Mouse (Mus musculus): ENCODE results near the gene Olfr718-ps1. TPM values are rescaled to one million over a fixed set of nuclear protein-coding genes. Genes with fewer than 3 reads are reported as not detected.
"Not testable (repeated sequence)": the region's sequence is repeated elsewhere in the genome, so short reads cannot be mapped to it uniquely, and the experiment has no call there.

Olfr718-ps1 gene
- polyA plus RNA-seq (2012; fragmentation: generic; extraction: Trizol) = not detected
- long read RNA-seq, experiment 1 = 0 reads
- long read RNA-seq, experiment 2 = 0 reads

DNA sequence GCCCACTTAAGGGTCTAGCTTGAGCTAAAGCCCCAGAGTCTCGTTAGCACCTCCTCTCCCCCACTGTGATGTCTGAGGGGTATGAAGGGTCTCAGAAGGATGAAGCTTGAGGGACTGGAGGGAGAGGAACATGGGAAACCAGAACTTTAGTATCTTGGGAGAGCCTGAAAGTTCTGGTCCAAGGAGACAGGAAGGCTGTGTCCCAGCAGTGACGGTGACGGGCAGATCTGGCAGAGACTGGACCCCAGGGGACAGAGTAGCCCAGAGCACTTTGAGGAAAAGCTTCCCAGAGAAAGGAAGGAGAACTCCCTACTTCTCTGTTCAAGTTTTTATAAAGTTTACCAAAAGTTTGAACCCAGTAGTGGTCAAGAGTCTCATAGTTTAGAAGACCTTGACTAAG is at the start of gene Olfr718-ps1:
Gene Olfr718-ps1, minus strand, starts transcription at position 101 of the 400 bp plus-strand sequence.
- Histone ChIP-seq H3K4me3 (ENCODE audit: insufficient read depth, poor library complexity, severe bottlenecking) (no peak within 1 kb of the TSS), H3K79me2 (ENCODE audit: control insufficient read depth, insufficient read depth) (no peaks in the 10 kb centered on the region), H3K36me3 (ENCODE audit: control insufficient read depth, insufficient read depth) (no peaks in the 10 kb centered on the region), H3K79me3 (ENCODE audit: low read depth) (no peaks in the 10 kb centered on the region), H3ac (ENCODE audit: control insufficient read depth, insufficient read length, low read depth) (no peak within 1 kb of the TSS), H3K27me3 (ENCODE audit: control insufficient read depth, insufficient read depth, insufficient read length) (no peaks in the 10 kb centered on the region)
- TF ChIP-seq CTCF (IDR thresholded peaks at IDR 0.05; ENCODE audit: control insufficient read depth, insufficient read depth, insufficient read length) (no peak), CEBPB (IDR thresholded peaks at IDR 0.05; ENCODE audit: low read depth) (no peak), MAX (IDR thresholded peaks at IDR 0.05) (no peak), MYOG (IDR thresholded peaks at IDR 0.05; ENCODE audit: control insufficient read depth, extremely low read depth, insufficient read length) (no peak), FOSL1 (IDR thresholded peaks at IDR 0.05; ENCODE audit: insufficient read depth, low read length, poor library complexity, severe bottlenecking) (no peak)

DNA sequence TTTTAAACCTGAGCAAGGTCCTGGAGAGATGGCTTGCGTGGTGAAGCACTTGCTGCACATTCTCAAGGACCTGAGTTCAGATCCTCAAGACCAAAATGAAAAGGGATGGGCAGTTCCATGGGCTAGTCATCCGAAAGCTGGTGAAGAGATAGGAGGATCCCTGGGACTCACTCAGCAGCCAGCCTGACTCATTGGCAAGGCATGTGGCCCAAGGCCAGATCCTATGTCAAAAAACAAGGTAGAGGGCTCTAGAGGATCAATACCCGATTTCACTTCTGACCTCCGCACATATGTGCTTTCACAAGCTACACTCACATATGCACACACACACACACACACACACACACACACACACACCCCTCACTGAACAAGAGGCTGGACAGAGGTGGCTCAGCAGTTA is 49.1 kb upstream of the Olfr718-ps1 start:
- TF ChIP-seq FOSL1 (IDR thresholded peaks at IDR 0.05; ENCODE audit: insufficient read depth, low read length, poor library complexity, severe bottlenecking) = no peak
- TF ChIP-seq CEBPB (IDR thresholded peaks at IDR 0.05; ENCODE audit: low read depth) = no peak
- TF ChIP-seq MYOD1 (IDR thresholded peaks at IDR 0.05; ENCODE audit: control insufficient read depth, insufficient read length, low read depth) = no peak
- TF ChIP-seq MYOG (IDR thresholded peaks at IDR 0.05; ENCODE audit: control insufficient read depth, extremely low read depth, insufficient read length) = no peak
- TF ChIP-seq USF1 (IDR thresholded peaks at IDR 0.05; ENCODE audit: low read depth) = no peak
- no peak for TF ChIP-seq CTCF (IDR thresholded peaks at IDR 0.05; ENCODE audit: control insufficient read depth, insufficient read depth, insufficient read length)
- TF ChIP-seq MAX (IDR thresholded peaks at IDR 0.05) = no peak

DNA sequence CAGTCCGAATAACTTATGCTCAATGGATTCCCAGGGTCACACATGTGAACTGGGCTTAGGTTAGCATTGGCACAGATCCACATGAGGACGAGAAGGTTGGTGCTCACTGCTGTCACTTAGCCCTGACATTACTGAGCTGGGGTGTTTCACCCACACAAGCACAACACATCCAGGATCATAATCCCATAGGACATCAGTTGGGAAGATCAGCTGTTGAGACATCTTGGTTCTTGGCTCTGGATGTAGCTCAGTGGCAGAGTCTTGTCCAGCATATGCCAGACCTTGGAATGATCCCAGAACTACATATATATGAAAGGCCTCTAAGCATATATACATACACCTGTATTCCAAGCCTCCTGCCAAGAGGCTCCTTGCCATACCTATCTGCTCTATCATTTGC is 47.8 kb upstream of the Olfr718-ps1 start:
- Histone ChIP-seq H3K4me3 (ENCODE audit: insufficient read depth, poor library complexity, severe bottlenecking) (no peak overlapping the region), H3K36me3 (ENCODE audit: control insufficient read depth, insufficient read depth) (no peaks in the 10 kb centered on the region), H3K79me3 (ENCODE audit: low read depth) (no peaks in the 10 kb centered on the region), H3K27me3 (ENCODE audit: control insufficient read depth, insufficient read depth, insufficient read length) (peaks cover 17% of the 10 kb centered on the region), H3ac (ENCODE audit: control insufficient read depth, insufficient read length, low read depth) (no peak overlapping the region), H3K79me2 (ENCODE audit: control insufficient read depth, insufficient read depth) (no peaks in the 10 kb centered on the region)
- no peak for TF ChIP-seq FOSL1 (IDR thresholded peaks at IDR 0.05; ENCODE audit: insufficient read depth, low read length, poor library complexity, severe bottlenecking)
- TF ChIP-seq USF1 (IDR thresholded peaks at IDR 0.05; ENCODE audit: low read depth) = no peak
- TF ChIP-seq MYOG (IDR thresholded peaks at IDR 0.05; ENCODE audit: control insufficient read depth, extremely low read depth, insufficient read length) = no peak
- TF ChIP-seq MAX (IDR thresholded peaks at IDR 0.05) = no peak
- no peak for TF ChIP-seq CTCF (IDR thresholded peaks at IDR 0.05; ENCODE audit: control insufficient read depth, insufficient read depth, insufficient read length)
- TF ChIP-seq MYOD1 (IDR thresholded peaks at IDR 0.05; ENCODE audit: control insufficient read depth, insufficient read length, low read depth) = no peak
- no peak for TF ChIP-seq CEBPB (IDR thresholded peaks at IDR 0.05; ENCODE audit: low read depth)

More for the DNA sequence above, 49.1 kb upstream of the Olfr718-ps1 start:
- no peaks in the 10 kb centered on the region for H3K79me2 ChIP-seq (ENCODE audit: control insufficient read depth, insufficient read depth)
- H3K27me3 ChIP-seq (ENCODE audit: control insufficient read depth, insufficient read depth, insufficient read length) = peaks cover 17% of the 10 kb centered on the region
- no peaks in the 10 kb centered on the region for H3K36me3 ChIP-seq (ENCODE audit: control insufficient read depth, insufficient read depth)
- H3K4me3 ChIP-seq (ENCODE audit: insufficient read depth, poor library complexity, severe bottlenecking) = no peak overlapping the region
- H3K79me3 ChIP-seq (ENCODE audit: low read depth) = no peaks in the 10 kb centered on the region
- H3ac ChIP-seq (ENCODE audit: control insufficient read depth, insufficient read length, low read depth) = no peak overlapping the region

DNA sequence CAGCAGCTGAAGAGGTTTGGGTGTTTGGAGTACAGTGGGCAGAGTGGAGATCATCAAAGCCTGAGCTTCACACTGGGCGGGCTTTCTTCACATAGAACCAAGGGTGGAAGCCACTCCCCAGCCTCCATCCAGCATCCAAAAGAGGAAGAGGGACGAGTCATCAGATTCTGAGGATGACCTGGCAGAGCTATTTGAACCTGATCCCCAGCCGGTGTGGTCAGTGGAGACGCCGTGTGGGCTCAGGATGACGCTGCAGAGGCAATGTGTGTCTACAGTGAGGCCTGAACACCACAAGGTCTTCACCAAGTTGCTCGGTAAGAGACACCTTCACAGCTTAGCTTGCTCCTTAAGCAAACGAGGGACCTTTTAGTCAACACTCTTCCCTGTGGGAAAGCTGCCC is 47.4 kb upstream of the Olfr718-ps1 start:
- H3K79me2 ChIP-seq (ENCODE audit: control insufficient read depth, insufficient read depth); H3ac ChIP-seq (ENCODE audit: control insufficient read depth, insufficient read length, low read depth); H3K36me3 ChIP-seq (ENCODE audit: control insufficient read depth, insufficient read depth); H3K79me3 ChIP-seq (ENCODE audit: low read depth); H3K4me3 ChIP-seq (ENCODE audit: insufficient read depth, poor library complexity, severe bottlenecking): not testable (repeated sequence)
- H3K27me3 ChIP-seq (ENCODE audit: control insufficient read depth, insufficient read depth, insufficient read length) = peaks cover 17% of the 10 kb centered on the region

DNA sequence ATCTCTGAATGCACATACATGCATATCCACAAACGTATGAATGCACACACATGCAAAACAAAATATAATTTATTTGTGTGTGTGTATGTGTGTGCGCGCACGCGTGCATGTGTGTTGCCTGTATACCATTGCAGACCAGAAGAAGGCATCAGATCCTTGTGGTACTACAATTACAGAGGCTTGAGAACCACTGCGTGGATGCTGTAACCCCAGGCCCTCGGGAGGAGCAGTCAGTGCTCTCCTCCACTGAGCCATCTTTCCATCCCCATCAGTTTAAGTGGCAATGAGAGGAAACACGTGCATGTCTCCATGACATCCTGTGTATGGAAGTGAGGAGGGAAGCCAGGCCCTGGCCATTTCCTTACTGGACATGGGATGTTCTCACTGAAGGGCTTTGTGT is 45.4 kb upstream of the Olfr718-ps1 start:
- H3ac ChIP-seq (ENCODE audit: control insufficient read depth, insufficient read length, low read depth) = no peak overlapping the region
- H3K36me3 ChIP-seq (ENCODE audit: control insufficient read depth, insufficient read depth) = no peaks in the 10 kb centered on the region
- peaks cover 17% of the 10 kb centered on the region for H3K27me3 ChIP-seq (ENCODE audit: control insufficient read depth, insufficient read depth, insufficient read length)
- no peaks in the 10 kb centered on the region for H3K79me3 ChIP-seq (ENCODE audit: low read depth)
- no peaks in the 10 kb centered on the region for H3K79me2 ChIP-seq (ENCODE audit: control insufficient read depth, insufficient read depth)
- no peak overlapping the region for H3K4me3 ChIP-seq (ENCODE audit: insufficient read depth, poor library complexity, severe bottlenecking)
- TF ChIP-seq FOSL1 (IDR thresholded peaks at IDR 0.05; ENCODE audit: insufficient read depth, low read length, poor library complexity, severe bottlenecking) (no peak), CTCF (IDR thresholded peaks at IDR 0.05; ENCODE audit: control insufficient read depth, insufficient read depth, insufficient read length) (no peak)

DNA sequence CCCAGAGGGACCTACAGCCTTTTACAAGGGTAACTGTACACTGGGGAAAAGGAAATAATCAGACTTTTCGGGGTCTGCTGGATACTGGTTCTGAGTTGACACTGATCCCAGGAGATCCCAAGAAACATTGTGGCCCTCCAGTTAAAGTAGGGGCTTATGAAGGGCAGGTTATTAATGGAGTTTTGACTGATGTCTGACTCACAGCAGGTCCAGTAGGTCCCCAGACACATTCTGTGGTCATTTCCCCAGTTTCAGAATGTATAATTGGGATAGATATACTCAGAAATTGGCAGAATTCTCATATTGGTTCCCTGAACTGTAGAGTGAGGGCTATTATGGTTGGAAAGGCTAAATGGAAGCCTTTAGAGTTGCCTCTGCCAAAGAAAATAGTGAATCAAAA is 40.6 kb upstream of the Olfr718-ps1 start:
- H3K79me3 ChIP-seq (ENCODE audit: low read depth); H3K4me3 ChIP-seq (ENCODE audit: insufficient read depth, poor library complexity, severe bottlenecking); H3K79me2 ChIP-seq (ENCODE audit: control insufficient read depth, insufficient read depth); H3K36me3 ChIP-seq (ENCODE audit: control insufficient read depth, insufficient read depth); H3ac ChIP-seq (ENCODE audit: control insufficient read depth, insufficient read length, low read depth): not testable (repeated sequence)
- peaks cover 10% of the 10 kb centered on the region for H3K27me3 ChIP-seq (ENCODE audit: control insufficient read depth, insufficient read depth, insufficient read length)

Data from C2C12 (cell line).